Mouse (Mus musculus) E14TG2a.4 (cell line): Measurements from ENCODE around the gene Itk.

ENCODE experiments used
- CTCF ChIP-seq: conservative IDR thresholded peaks from 2 replicates; pipeline ENCODE4 v1.5.1; 2014; ENCODE audit warnings: low read length
- NANOG ChIP-seq: IDR thresholded peaks from 2 replicates; pipeline ENCODE4 v1.6.1; 2014; ENCODE audit warnings: borderline replicate concordance, low read length, mixed read lengths
- POU5F1 ChIP-seq: IDR thresholded peaks from 2 replicates; pipeline ENCODE4 v1.6.1; 2014; ENCODE audit warnings: low read length, borderline replicate concordance

GRCm38 (mm10) chr11:46436760-46437458, 47.6 kb upstream of the Itk start, which contains the start of gene Med7:
- TF ChIP-seq CTCF (no peak), POU5F1 (no peak), NANOG (no peak)
